Comparison of ENCODE assay signal across 9 mouse cellular contexts in the genomic region with DNA sequence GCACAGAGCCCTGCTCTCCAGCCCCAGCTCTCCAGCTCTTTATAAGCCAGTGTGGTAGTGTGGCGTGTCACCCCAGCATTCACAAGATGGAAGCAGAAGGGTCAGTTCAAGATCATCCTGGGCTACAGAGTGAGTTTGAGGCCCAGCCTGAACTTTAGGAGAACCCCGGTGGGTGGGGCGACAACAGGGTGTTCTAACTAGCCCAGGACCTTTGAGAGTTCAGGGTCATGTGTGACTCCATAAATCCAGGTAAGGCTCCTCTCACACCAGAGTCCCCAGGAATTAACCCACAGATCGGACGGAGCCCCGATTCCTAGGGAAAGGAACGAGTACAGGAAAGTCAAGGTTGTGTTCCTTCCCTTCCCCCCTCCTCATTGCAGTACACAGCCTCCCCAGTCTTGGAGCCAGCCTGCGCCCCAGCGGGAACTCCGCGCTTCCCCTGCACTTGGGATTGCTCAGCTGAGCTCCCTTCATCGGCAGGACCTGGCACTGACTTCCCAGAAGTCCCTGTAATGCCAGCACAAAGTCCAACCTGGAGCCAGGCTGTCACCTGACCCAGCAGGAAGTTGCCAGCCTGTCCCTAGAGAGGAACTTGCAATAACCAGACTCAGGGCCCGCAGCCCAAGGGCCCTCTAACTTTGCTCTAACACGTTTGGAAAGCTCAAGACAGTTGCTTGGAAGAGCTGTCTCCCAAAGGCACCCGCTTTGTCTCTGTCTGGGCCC. TPM values are rescaled to one million over a fixed set of nuclear protein-coding genes. Genes with fewer than 3 reads are reported as not detected.
DNase-seq lines count a peak whose midpoint lies in the region; ATAC-seq and TF ChIP-seq lines count a peak whose summit lies in the region.
"Had no signal": no experiment of that assay in that cellular context is flagged by ENCODE, and none has a peak within 500 bp of the region (broad histone marks: within the 10 kb centered on the region; RNA-seq: fewer than 3 reads in every experiment).

No protein-coding gene starts in this region.

- peaks cover 25% of the 10 kb centered on the region for H3K4me1 ChIP-seq in kidney, adult 2 months (ENCODE audit: control insufficient read depth, insufficient read depth, low read length)
- peaks cover 33% of the 10 kb centered on the region for H3K4me1 ChIP-seq in lung, embryonic 16.5 days (replicated peaks; ENCODE audit: control insufficient read depth, insufficient read depth, low read length)

- 40% methylated on average over 15 of the region's 15 CpGs for WGBS in kidney, adult 2 months
- WGBS in lung, embryonic 16.5 days, result 34% methylated on average over 15 of the region's 15 CpGs

- no peaks in the 10 kb centered on the region for H3K9me3 ChIP-seq in lung, embryonic 16.5 days (ENCODE audit: control insufficient read depth, low read length)

- no peak overlapping the region for H3K4me3 ChIP-seq in gastrocnemius, adult 2 months
- H3K4me3 ChIP-seq in kidney, adult 2 months (ENCODE audit: insufficient read depth, low read depth, low read length), result no peak overlapping the region
- H3K4me3 ChIP-seq in lung, embryonic 16.5 days (ENCODE audit: low read length), result no peak overlapping the region

- peak; percentile 60 for TF ChIP-seq POLR2A in kidney, adult 2 months (IDR thresholded peaks at IDR 0.05; ENCODE audit: low read depth, low read length)

- intact Hi-C loops in gastrocnemius, adult 2 months (cut with DNase I), result no loop called here

- no peak for TF ChIP-seq CTCF in gastrocnemius, adult 2 months (IDR thresholded peaks at IDR 0.05)
- TF ChIP-seq CTCF in kidney, adult 2 months (conservative IDR thresholded peaks at IDR 0.05; ENCODE audit: insufficient read depth, insufficient read length, low read depth, low read length), result no peak

- ATAC-seq in lung, embryonic 16.5 days (ENCODE audit: low read depth), result peak; percentile 18; the same call in 1 of the 2 replicates

- no peaks in the 10 kb centered on the region for H3K27me3 ChIP-seq in kidney, adult 2 months (replicated peaks; ENCODE audit: control insufficient read depth, insufficient read depth, low read length)
- H3K27me3 ChIP-seq in lung, embryonic 16.5 days (ENCODE audit: control insufficient read depth, insufficient read depth, low read depth, low read length), result peaks cover 13% of the 10 kb centered on the region

- H3K27ac ChIP-seq in gastrocnemius, adult 2 months, result no peak overlapping the region
- peak overlapping the region; percentile 94 for H3K27ac ChIP-seq in kidney, adult 2 months (ENCODE audit: insufficient read depth, low read depth, low read length)
- H3K27ac ChIP-seq in lung, embryonic 16.5 days (ENCODE audit: low read length), result no peak overlapping the region

- peak overlapping the region; percentile 21; the same call in 1 of the 2 replicates for H3K9ac ChIP-seq in lung, embryonic 16.5 days (ENCODE audit: low read length)

- peak overlapping the region; percentile 20 for H3K4me2 ChIP-seq in lung, embryonic 16.5 days (ENCODE audit: low read depth, low read length)

- peak; percentile 65 for DNase-seq in gastrocnemius, adult 2 months
- no peak for DNase-seq in gastrocnemius, adult 8-10 months (ENCODE audit: low spot score in 2 of 2)
- peak; percentile 76 for DNase-seq in fat pad, adult 2 months (ENCODE audit: extremely low read depth, low read depth, low spot score)
- peak; percentile 96 for DNase-seq in kidney, adult 2 months
- DNase-seq in thymus, postnatal 4 days, result no peak
- no peak for DNase-seq in frontal cortex, postnatal 25 days (ENCODE audit: low spot score in 2 of 2)
- no peak for DNase-seq in right cerebral cortex, postnatal 4 days

- H3K36me3 ChIP-seq in kidney, adult 2 months (ENCODE audit: control insufficient read depth, insufficient read depth, low read length), result no peaks in the 10 kb centered on the region
- H3K36me3 ChIP-seq in lung, embryonic 16.5 days (ENCODE audit: control insufficient read depth, insufficient read depth, low read length), result no peaks in the 10 kb centered on the region

RNA-seq across cellular contexts. Expression of a gene that starts 10.3 kb away (rescaled TPM):
- total RNA-seq in gastrocnemius, adult 2 months (2021), result 1 to 10 TPM; 2.0 to 2.1 TPM
- 1 to 10 TPM in 1 of 4 experiments, under 1 TPM in 3; 0.58 to 1.6 (median 0.75) TPM for total RNA-seq in gastrocnemius, adult 8-10 months (2022)
- polyA plus RNA-seq in kidney, adult 2 months (2012; rRNA removed), result 39.3 and 45.5 TPM in 2 replicates
- 3.4 and 3.8 TPM in 2 replicates for polyA plus RNA-seq in lung, embryonic 16.5 days (2015; fragmentation: Nextera tagmentation; extraction: Ambion mirVana)

RNA-seq across cellular contexts. Expression of a gene that starts 36.5 kb away (rescaled TPM):
- 10 to 100 TPM; 39.9 to 46.5 TPM for total RNA-seq in gastrocnemius, adult 2 months (2021)
- 10 to 100 TPM; 46.1 to 56.7 (median 48.1) TPM for total RNA-seq in gastrocnemius, adult 8-10 months (2022)
- 0.46 and 0.69 TPM in 2 replicates for polyA plus RNA-seq in kidney, adult 2 months (2012; rRNA removed)
- 0.50 and 0.75 TPM in 2 replicates for polyA plus RNA-seq in lung, embryonic 16.5 days (2015; fragmentation: Nextera tagmentation; extraction: Ambion mirVana)
- total RNA-seq: CH12.LX had no signal

Comparison
In these comparisons a context has a peak if more than half of its experiments do, and no peak if none do; other contexts are left out.
1. DNase-seq: peak in gastrocnemius, adult 2 months (single experiment), fat pad, adult 2 months (single experiment) and kidney, adult 2 months (single experiment); none in gastrocnemius, adult 8-10 months (0 of 2), thymus, postnatal 4 days (single experiment), frontal cortex, postnatal 25 days (0 of 2) and right cerebral cortex, postnatal 4 days (single experiment).